Mouse (Mus musculus): ENCODE results near the gene Hoxa3.

DNA sequence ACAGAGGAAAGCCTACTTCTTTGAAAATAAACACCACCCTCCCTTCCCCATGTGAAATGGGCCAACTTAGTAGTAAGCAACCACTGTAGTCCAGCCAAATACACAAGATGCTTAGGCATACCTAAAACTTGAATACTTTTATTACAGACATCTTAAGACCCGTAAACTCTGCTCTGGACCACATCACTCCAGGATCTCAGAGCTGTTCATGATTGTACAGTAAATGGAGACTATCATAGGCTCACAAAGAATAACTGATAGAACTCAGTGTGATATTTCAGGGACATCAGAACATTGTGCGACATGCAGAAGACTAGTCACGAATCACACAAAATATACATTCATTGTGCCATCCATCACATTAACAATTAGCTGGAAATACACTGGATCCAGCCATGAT is 57.7 kb downstream of the Hoxa3 start:
- TF ChIP-seq CTCF (conservative IDR thresholded peaks at IDR 0.05; ENCODE audit: low read length) (no peak), NANOG (IDR thresholded peaks at IDR 0.05; ENCODE audit: borderline replicate concordance, low read length) (no peak)
